Mouse (Mus musculus) neural tube, embryonic 14.5 days (tissue): ENCODE measurements at regions not wholly inside any gene's neighbourhood (a gene's known extent, or its start where the extent isn't known, plus 50 kb on each side); places are given as distances from the start of the nearest gene placed in this dataset.

Experiments used
- ATAC-seq: fragments of 200-750 bp; cut with Nextera tagmentation; 2 replicates; pipeline ENCODE4 v1.8.0; 2017; ENCODE audit warnings: low read depth, mild to moderate bottlenecking, moderate TSS enrichment, moderate library complexity
- H3K27ac ChIP-seq: fragments of 300-500 bp; sonication (generic); 2 replicates; pipeline ENCODE4 v1.5.1; 2014; ENCODE audit warnings: low read depth, mild to moderate bottlenecking, control low read depth, low read length, moderate library complexity, mixed read lengths
- H3K27me3 ChIP-seq: fragments of 300-500 bp; sonication (generic); 2 replicates; pipeline ENCODE4 v1.6.1; 2014; ENCODE audit warnings: low read length; ENCODE audit not compliant: control insufficient read depth, insufficient read depth
- H3K36me3 ChIP-seq: fragments of 300-500 bp; sonication (generic); 2 replicates; pipeline ENCODE4 v1.6.1; 2014; ENCODE audit warnings: low read length, mixed read lengths; ENCODE audit not compliant: control insufficient read depth, insufficient read depth
- H3K4me1 ChIP-seq: fragments of 300-500 bp; sonication (generic); 2 replicates; pipeline ENCODE4 v1.6.1; 2014; ENCODE audit warnings: low read length; ENCODE audit not compliant: control insufficient read depth, insufficient read depth
- H3K4me2 ChIP-seq: fragments of 300-500 bp; sonication (generic); 2 replicates; pipeline ENCODE4 v1.6.1; 2014; ENCODE audit warnings: mild to moderate bottlenecking, low read depth, low read length, control low read depth
- H3K4me3 ChIP-seq: fragments of 300-500 bp; sonication (generic); 2 replicates; pipeline ENCODE4 v1.5.1; 2014; ENCODE audit warnings: low read depth, low read length, control low read depth, mixed read lengths
- H3K9ac ChIP-seq: fragments of 300-500 bp; sonication (generic); replicated peaks from 2 replicates; pipeline ENCODE4 v1.6.1; 2014; ENCODE audit warnings: low read depth, mild to moderate bottlenecking, control low read depth, low read length, mixed read lengths
- H3K9me3 ChIP-seq: fragments of 300-500 bp; sonication (generic); 2 replicates; pipeline ENCODE4 v1.6.1; 2016; ENCODE audit warnings: low read length; ENCODE audit not compliant: control insufficient read depth
- WGBS: fragments of 180-500 bp; shearing (Covaris S2); extraction: QIAGEN DNeasy Blood & Tissue Kit; methylation state at CpG from one replicate; pipeline ENCODE4 v1.1.7; 2014; 5-methylcytosine and 5-hydroxymethylcytosine counted together

DNA sequence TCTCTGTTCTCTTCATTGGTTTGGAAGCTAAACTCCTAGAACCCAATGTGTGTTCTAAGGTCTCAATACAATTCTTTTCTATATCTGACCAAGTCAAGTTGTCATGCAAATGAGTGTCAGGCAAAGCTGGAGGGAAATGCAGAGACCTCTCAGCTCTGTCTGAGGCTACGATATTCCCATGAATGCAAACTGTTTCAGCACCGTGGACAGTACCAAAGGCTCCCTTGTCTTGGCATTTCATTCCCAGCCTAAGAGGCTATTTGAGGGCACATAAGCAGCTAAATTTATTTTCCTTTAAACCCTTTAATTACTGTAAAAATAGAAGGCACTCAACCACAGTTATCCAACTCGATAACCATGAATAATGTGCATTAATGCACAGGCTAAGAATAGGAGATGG is 1633.5 kb upstream of the Gm6569 start:
- Histone ChIP-seq H3K9me3 (no peaks in the 10 kb centered on the region), H3K36me3 (no peaks in the 10 kb centered on the region), H3K4me3 (no peak overlapping the region), H3K4me2 (no peak overlapping the region), H3K27me3 (no peaks in the 10 kb centered on the region), H3K4me1 (peaks cover 9% of the 10 kb centered on the region; the same call in 1 of the 2 replicates), H3K9ac (no peak overlapping the region), H3K27ac (no peak overlapping the region)
- WGBS: 33% methylated on average over 3 of the region's 3 CpGs
- no peak for ATAC-seq

DNA sequence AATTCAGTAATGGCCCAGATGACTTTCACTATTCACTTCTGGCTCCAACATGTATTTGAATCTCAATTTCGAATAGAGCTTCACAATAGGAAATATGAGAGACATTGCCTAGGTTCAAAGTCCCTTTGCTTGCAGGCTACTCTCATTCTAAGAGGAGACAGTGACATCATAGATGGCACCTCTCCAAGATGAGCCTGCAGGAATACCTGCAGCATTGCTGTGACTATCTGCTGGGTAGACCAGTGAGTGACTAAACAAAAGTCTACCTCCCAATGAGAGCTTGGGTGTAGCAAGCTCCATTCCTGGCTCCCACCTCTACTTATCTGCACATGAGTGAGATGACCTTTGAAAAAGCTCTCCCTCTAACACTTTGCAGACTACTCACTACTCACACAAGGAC is 1632.6 kb upstream of the Gm6569 start:
- H3K9ac ChIP-seq: no peak overlapping the region
- no peak for ATAC-seq
- H3K4me1 ChIP-seq: peaks cover 9% of the 10 kb centered on the region; the same call in 1 of the 2 replicates
- no peaks in the 10 kb centered on the region for H3K36me3 ChIP-seq
- no peaks in the 10 kb centered on the region for H3K9me3 ChIP-seq
- no peak overlapping the region for H3K4me2 ChIP-seq
- no peak overlapping the region for H3K4me3 ChIP-seq
- no peaks in the 10 kb centered on the region for H3K27me3 ChIP-seq
- no peak overlapping the region for H3K27ac ChIP-seq
- 73% methylated on average over 1 of the region's 1 CpGs for WGBS

DNA sequence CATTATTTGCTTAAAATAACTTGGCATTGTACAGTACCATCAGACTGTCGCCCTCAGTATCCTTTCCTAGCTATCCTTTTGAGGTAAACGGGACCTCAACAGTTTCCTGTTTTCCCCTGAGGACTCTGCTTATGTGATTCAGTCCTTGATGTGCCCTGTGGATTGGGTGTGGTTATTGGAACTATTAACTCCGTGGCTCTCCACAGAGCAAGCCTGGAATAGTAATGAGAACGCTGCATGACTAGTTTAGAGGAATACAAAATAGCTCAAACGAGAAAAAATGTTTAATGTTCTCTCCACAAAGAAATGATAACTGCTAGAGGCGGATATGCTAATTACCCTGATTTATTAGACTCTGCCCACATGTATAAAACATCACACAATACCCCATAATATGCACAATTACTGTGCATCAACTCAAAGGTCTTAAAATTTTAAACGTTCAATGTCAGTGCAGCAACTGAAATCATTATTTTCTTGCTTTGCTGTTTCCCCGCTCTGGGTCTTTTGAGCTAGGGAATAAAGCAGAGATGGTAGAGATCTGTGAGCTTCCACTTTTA is 1629.0 kb upstream of the Gm6569 start:
- 37% methylated on average over 8 of the region's 8 CpGs for WGBS
- Histone ChIP-seq H3K27me3 (no peaks in the 10 kb centered on the region), H3K4me3 (no peak overlapping the region)

DNA sequence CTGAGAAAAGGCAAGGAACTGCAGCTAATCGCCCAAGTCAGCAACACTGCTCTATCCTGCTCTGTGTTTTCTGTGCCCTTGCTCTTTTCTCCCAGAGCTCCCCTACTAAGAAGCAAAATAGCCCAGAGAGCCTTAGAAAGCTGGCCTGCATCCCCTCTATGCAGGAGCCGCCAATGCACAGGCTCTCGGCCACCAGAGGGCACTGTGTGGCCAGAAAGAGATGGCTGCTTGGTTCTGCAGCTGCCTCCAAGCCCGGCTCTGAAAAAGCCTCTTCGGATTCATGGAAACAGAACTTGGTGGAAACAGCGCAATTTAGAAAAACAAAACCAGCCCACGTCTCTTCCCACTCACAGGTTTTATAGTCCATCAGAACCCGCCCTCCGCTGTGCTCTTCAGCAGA is 1628.4 kb upstream of the Gm6569 start:
- H3K4me3 ChIP-seq: no peak overlapping the region
- peak; percentile 92 for ATAC-seq
- H3K4me1 ChIP-seq: peaks cover 9% of the 10 kb centered on the region; the same call in 1 of the 2 replicates
- H3K9me3 ChIP-seq: no peaks in the 10 kb centered on the region
- no peak overlapping the region for H3K4me2 ChIP-seq
- no peak overlapping the region; the same call in 1 of the 2 replicates for H3K27ac ChIP-seq
- 8% methylated on average over 9 of the region's 9 CpGs for WGBS
- H3K9ac ChIP-seq: no peak overlapping the region
- H3K27me3 ChIP-seq: no peaks in the 10 kb centered on the region
- no peaks in the 10 kb centered on the region for H3K36me3 ChIP-seq

More for the DNA sequence above, 1629.0 kb upstream of the Gm6569 start:
- Histone ChIP-seq H3K9ac (no peak overlapping the region), H3K4me2 (no peak overlapping the region), H3K36me3 (no peaks in the 10 kb centered on the region), H3K4me1 (peaks cover 9% of the 10 kb centered on the region; the same call in 1 of the 2 replicates), H3K27ac (peak overlapping the region; percentile 13; the same call in 1 of the 2 replicates), H3K9me3 (no peaks in the 10 kb centered on the region)
- peak; percentile 57; the same call in 1 of the 2 replicates for ATAC-seq

DNA sequence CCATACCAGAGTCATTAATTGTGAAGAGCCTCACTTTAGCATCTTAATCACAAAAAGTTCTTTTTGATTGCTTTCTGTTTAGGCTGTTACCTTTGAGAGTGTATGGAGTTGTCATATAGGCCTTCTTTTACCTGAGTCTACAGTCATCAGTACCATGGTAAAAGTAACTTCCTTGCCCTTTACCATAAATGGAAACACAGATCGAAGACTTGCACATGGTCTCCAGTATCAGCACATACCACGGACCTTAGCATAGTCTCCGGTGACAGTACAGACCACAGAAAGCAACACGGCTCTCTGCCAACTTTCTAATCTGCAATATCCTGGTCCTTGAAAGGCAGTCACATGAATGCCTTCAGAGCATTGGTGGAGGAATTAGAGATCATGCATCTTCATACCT is 1626.8 kb upstream of the Gm6569 start:
- H3K27me3 ChIP-seq: no peaks in the 10 kb centered on the region
- no peaks in the 10 kb centered on the region for H3K9me3 ChIP-seq
- WGBS: 91% methylated on average over 4 of the region's 4 CpGs
- no peak overlapping the region for H3K4me3 ChIP-seq
- H3K9ac ChIP-seq: no peak overlapping the region
- ATAC-seq: no peak
- H3K4me2 ChIP-seq: no peak overlapping the region
- peaks cover 9% of the 10 kb centered on the region; the same call in 1 of the 2 replicates for H3K4me1 ChIP-seq
- no peaks in the 10 kb centered on the region for H3K36me3 ChIP-seq
- H3K27ac ChIP-seq: no peak overlapping the region

DNA sequence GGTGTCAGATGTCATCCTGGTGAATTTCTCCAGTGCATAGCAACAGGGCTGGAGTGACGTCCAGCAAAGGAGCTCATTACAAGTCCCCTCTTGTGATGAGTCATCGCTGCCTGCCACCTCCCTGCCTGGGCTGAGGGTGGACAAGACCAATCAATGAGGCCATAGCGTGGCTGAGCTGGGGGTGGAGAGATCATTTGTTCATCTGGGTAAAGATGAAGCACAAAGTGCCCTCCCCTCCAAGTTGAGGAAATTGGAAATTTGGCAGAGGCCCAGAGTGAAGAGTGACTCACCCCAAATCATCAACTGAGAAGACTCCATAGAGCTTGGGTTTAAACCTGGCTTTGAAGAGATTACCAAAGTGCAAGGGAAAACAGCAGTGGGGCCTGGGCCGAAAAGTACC is 1626.3 kb upstream of the Gm6569 start:
- Histone ChIP-seq H3K9ac (no peak overlapping the region), H3K4me1 (peaks cover 9% of the 10 kb centered on the region; the same call in 1 of the 2 replicates), H3K4me3 (no peak overlapping the region), H3K9me3 (no peaks in the 10 kb centered on the region), H3K27ac (no peak overlapping the region), H3K27me3 (no peaks in the 10 kb centered on the region), H3K36me3 (no peaks in the 10 kb centered on the region), H3K4me2 (no peak overlapping the region)
- 73% methylated on average over 4 of the region's 4 CpGs for WGBS
- ATAC-seq: no peak

DNA sequence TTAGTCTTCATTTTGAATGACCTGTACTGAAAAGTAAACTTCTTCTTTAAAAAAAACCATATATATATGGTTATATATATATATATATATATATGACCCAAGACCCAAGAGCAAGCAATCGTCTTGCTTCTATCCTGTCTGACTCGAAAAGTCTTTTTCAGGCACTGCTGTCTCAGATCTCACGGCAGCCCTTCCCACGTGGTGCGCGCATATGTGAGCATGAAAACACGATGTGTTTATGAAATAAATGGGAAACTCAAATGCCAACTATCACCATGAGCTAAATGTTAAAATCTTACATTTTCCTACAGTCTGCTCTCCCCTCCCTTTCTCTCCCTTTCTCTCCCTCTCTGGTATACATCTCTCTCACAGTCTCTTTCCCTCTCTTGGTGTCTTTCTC is 1625.4 kb upstream of the Gm6569 start:
- H3K9me3 ChIP-seq: no peaks in the 10 kb centered on the region
- H3K27ac ChIP-seq: no peak overlapping the region
- H3K27me3 ChIP-seq: no peaks in the 10 kb centered on the region
- H3K9ac ChIP-seq: no peak overlapping the region
- H3K36me3 ChIP-seq: no peaks in the 10 kb centered on the region
- no peak overlapping the region for H3K4me3 ChIP-seq
- WGBS: 87% methylated on average over 7 of the region's 7 CpGs
- ATAC-seq: no peak
- peaks cover 9% of the 10 kb centered on the region; the same call in 1 of the 2 replicates for H3K4me1 ChIP-seq
- H3K4me2 ChIP-seq: no peak overlapping the region

DNA sequence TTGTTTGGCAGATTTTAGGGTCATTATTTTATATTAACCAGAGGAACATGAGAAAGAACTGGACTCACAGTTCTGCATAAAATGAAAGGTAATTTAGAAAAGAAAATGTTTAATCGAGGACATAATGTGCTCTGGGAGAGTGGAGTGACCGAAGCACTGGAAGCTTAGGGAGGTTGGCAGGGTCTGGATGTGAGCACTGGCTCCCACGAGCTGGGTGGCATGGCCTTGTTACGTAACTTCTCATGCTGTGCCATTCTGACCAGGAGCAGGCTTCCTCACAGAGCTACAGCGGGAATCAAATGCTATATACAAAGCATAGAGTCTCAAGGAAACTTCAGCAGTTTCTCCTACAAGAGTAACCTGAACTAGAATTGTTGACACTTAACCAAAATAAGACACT is 1616.6 kb upstream of the Gm6569 start:
- H3K27me3 ChIP-seq: no peaks in the 10 kb centered on the region
- no peaks in the 10 kb centered on the region for H3K9me3 ChIP-seq
- 84% methylated on average over 5 of the region's 5 CpGs for WGBS
- H3K4me3 ChIP-seq: no peak overlapping the region
- H3K9ac ChIP-seq: no peak overlapping the region
- ATAC-seq: no peak
- no peak overlapping the region for H3K27ac ChIP-seq
- no peaks in the 10 kb centered on the region for H3K36me3 ChIP-seq
- H3K4me1 ChIP-seq: no peaks in the 10 kb centered on the region
- H3K4me2 ChIP-seq: no peak overlapping the region

DNA sequence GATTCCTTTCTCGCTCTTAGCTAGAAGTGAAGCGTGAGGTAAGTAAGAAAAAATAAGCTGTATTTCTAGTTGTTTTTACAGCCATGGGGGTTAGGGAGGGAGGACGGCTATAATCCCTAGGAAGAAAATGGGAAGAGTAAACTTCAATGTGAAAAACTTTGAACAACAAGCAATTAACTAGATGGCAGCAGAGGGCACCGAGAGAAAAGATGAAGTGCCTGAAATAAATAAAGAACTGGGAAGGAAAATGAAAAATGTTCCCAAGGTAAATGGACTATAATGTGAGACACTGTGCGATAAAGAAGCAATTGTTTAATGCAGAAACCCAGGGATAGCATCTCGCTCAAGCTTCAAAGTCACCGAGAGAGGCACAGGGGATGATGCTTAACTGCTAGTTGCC is 1614.4 kb upstream of the Gm6569 start:
- no peak for ATAC-seq
- H3K9me3 ChIP-seq: no peaks in the 10 kb centered on the region
- H3K4me2 ChIP-seq: no peak overlapping the region
- H3K4me1 ChIP-seq: no peaks in the 10 kb centered on the region
- no peaks in the 10 kb centered on the region for H3K27me3 ChIP-seq
- H3K36me3 ChIP-seq: no peaks in the 10 kb centered on the region
- H3K4me3 ChIP-seq: no peak overlapping the region
- H3K27ac ChIP-seq: no peak overlapping the region
- 75% methylated on average over 7 of the region's 7 CpGs for WGBS
- H3K9ac ChIP-seq: no peak overlapping the region
